Mouse (Mus musculus): ENCODE measurements around the gene Slc29a2. TPM values are rescaled to one million over a fixed set of nuclear protein-coding genes. Genes with fewer than 3 reads are reported as not detected.

Gene Slc29a2
- polyA plus RNA-seq, 2 experiments = 0.76 to 2.5 TPM

- no peak for ATAC-seq (ENCODE audit: insufficient read depth)
- Histone ChIP-seq H3K9ac (replicated peaks) (no peak overlapping the region), H3K4me2 (ENCODE audit: low read depth) (no peak overlapping the region), H3K27me3 (ENCODE audit: control insufficient read depth, insufficient read depth, low read length) (peaks cover 15% of the 10 kb centered on the region), H3K36me3 (replicated peaks; ENCODE audit: control insufficient read depth, insufficient read depth, low read depth) (no peaks in the 10 kb centered on the region), H3K4me1 (replicated peaks; ENCODE audit: control insufficient read depth in 2 of 2, insufficient read depth in 2 of 2, low read length in 1 of 2) (peaks cover 14 to 21% of the 10 kb centered on the region in 2 experiments), H3K9me3 (ENCODE audit: control insufficient read depth, low read length) (no peaks in the 10 kb centered on the region), H3K4me3 (ENCODE audit: insufficient read depth in 1 of 2, low read depth in 2 of 2, low read length in 2 of 2) (no peak overlapping the region), H3K27ac (no peak overlapping the region)
- no peak for DNase-seq (ENCODE audit: low read depth in 3 of 3, low spot score in 3 of 3)
- 53% methylated on average over 7 of the region's 7 CpGs for WGBS (ENCODE audit: insufficient replicate concordance)
- TF ChIP-seq CTCF (IDR thresholded peaks at IDR 0.05; ENCODE audit: low read depth) = no peak
Measured at GRCm38 (mm10) chr19:5065104-5065503, 41.4 kb downstream of the Slc29a2 start.

- Histone ChIP-seq H3K4me2 (ENCODE audit: low read depth) (peak overlapping the region; percentile 79), H3K36me3 (replicated peaks; ENCODE audit: control insufficient read depth, insufficient read depth, low read depth) (no peaks in the 10 kb centered on the region), H3K27ac (peak overlapping the region; percentile 74), H3K4me3 (ENCODE audit: insufficient read depth in 1 of 2, low read depth in 2 of 2, low read length in 2 of 2) (peak overlapping the region in 1 of 2 experiments; percentile 51; a peak in 1 of 4 replicates), H3K9me3 (ENCODE audit: control insufficient read depth, low read length) (no peaks in the 10 kb centered on the region), H3K4me1 (replicated peaks; ENCODE audit: control insufficient read depth in 2 of 2, insufficient read depth in 2 of 2, low read length in 1 of 2) (peaks cover 23 to 24% of the 10 kb centered on the region in 2 experiments), H3K9ac (replicated peaks) (peak overlapping the region; percentile 55), H3K27me3 (ENCODE audit: control insufficient read depth, insufficient read depth, low read length) (peaks cover 16% of the 10 kb centered on the region)
- TF ChIP-seq EP300 (IDR thresholded peaks at IDR 0.05; ENCODE audit: low read depth) = peak; percentile 56
- no peak for TF ChIP-seq CTCF (IDR thresholded peaks at IDR 0.05; ENCODE audit: low read depth)
- DNase-seq (ENCODE audit: low read depth in 3 of 3, low spot score in 3 of 3) (peak; percentile 65 to 72 (median 71)), ATAC-seq (ENCODE audit: insufficient read depth) (peak; percentile 87)
- 1% methylated on average over 15 of the region's 15 CpGs for WGBS (ENCODE audit: insufficient replicate concordance)
Measured at GRCm38 (mm10) chr19:5067040-5067799, 43.6 kb downstream of the Slc29a2 start.

GRCm38 (mm10) chr19:5067867-5068569 is 44.4 kb downstream of the Slc29a2 start, which contains the start of gene Cd248:
Gene Cd248, plus strand, starts transcription at chr19:5068078.
- Histone ChIP-seq H3K27ac (peak within 1 kb of the TSS; percentile 74), H3K4me3 (ENCODE audit: insufficient read depth in 1 of 2, low read depth in 2 of 2, low read length in 2 of 2) (peak within 1 kb of the TSS; percentile 15 to 51), H3K9ac (replicated peaks) (peak within 1 kb of the TSS; percentile 55), H3K9me3 (ENCODE audit: control insufficient read depth, low read length) (no peaks in the 10 kb centered on the region), H3K4me2 (ENCODE audit: low read depth) (peak within 1 kb of the TSS; percentile 79), H3K36me3 (replicated peaks; ENCODE audit: control insufficient read depth, insufficient read depth, low read depth) (no peaks in the 10 kb centered on the region), H3K4me1 (replicated peaks; ENCODE audit: control insufficient read depth in 2 of 2, insufficient read depth in 2 of 2, low read length in 1 of 2) (peaks cover 30 to 31% of the 10 kb centered on the region in 2 experiments), H3K27me3 (ENCODE audit: control insufficient read depth, insufficient read depth, low read length) (peaks cover 16% of the 10 kb centered on the region)
- peak; percentile 21; the same call in 1 of the 2 replicates for ATAC-seq (ENCODE audit: insufficient read depth)
- no peak for DNase-seq (ENCODE audit: low read depth in 3 of 3, low spot score in 3 of 3)
- TF ChIP-seq CTCF (IDR thresholded peaks at IDR 0.05; ENCODE audit: low read depth) (no peak), EP300 (IDR thresholded peaks at IDR 0.05; ENCODE audit: low read depth) (no peak)
- WGBS (ENCODE audit: insufficient replicate concordance) = 2% methylated on average over 56 of the region's 56 CpGs

GRCm38 (mm10) chr19:5068570-5069234 is 45.0 kb downstream of the Slc29a2 start:
- Histone ChIP-seq H3K27me3 (ENCODE audit: control insufficient read depth, insufficient read depth, low read length) (peaks cover 16% of the 10 kb centered on the region), H3K36me3 (replicated peaks; ENCODE audit: control insufficient read depth, insufficient read depth, low read depth) (no peaks in the 10 kb centered on the region)
- DNase-seq (ENCODE audit: low read depth in 3 of 3, low spot score in 3 of 3) = no peak

More at GRCm38 (mm10) chr19:5068570-5069234, 45.0 kb downstream of the Slc29a2 start:
- no peak for ATAC-seq (ENCODE audit: insufficient read depth)
- H3K4me2 ChIP-seq (ENCODE audit: low read depth) = peak overlapping the region; percentile 79
- peak overlapping the region; percentile 15 to 51 for H3K4me3 ChIP-seq (ENCODE audit: insufficient read depth in 1 of 2, low read depth in 2 of 2, low read length in 2 of 2)
- H3K9ac ChIP-seq (replicated peaks) = peak overlapping the region; percentile 55
- peaks cover 30 to 31% of the 10 kb centered on the region in 2 experiments for H3K4me1 ChIP-seq (replicated peaks; ENCODE audit: control insufficient read depth in 2 of 2, insufficient read depth in 2 of 2, low read length in 1 of 2)
- no peaks in the 10 kb centered on the region for H3K9me3 ChIP-seq (ENCODE audit: control insufficient read depth, low read length)
- WGBS (ENCODE audit: insufficient replicate concordance) = 43% methylated on average over 21 of the region's 21 CpGs
- no peak overlapping the region for H3K27ac ChIP-seq
- TF ChIP-seq EP300 (IDR thresholded peaks at IDR 0.05; ENCODE audit: low read depth) (no peak), CTCF (IDR thresholded peaks at IDR 0.05; ENCODE audit: low read depth) (peak; percentile 27; the same call in 1 of the 2 replicates)

All from liver, embryonic 14.5 days (tissue).